Mouse (Mus musculus) heart, embryonic 10.5 days (tissue): ENCODE data around the gene 1700021F07Rik. TPM values are rescaled to one million over a fixed set of nuclear protein-coding genes. Genes with fewer than 3 reads are reported as not detected.

ENCODE experiments used
- DNase-seq: peaks from one replicate; pipeline ENCODE4 v3.0.0-alpha.2; 2017; ENCODE audit warnings: low spot score
- H3K27ac ChIP-seq: fragments of 300-500 bp; sonication (generic); 2 replicates; pipeline ENCODE4 v1.5.1; 2016; ENCODE audit warnings: mild to moderate bottlenecking
- H3K27me3 ChIP-seq: fragments of 300-500 bp; sonication (generic); 2 replicates; pipeline ENCODE4 v1.6.1; 2016; ENCODE audit warnings: mild to moderate bottlenecking; ENCODE audit not compliant: poor library complexity, insufficient read depth, severe bottlenecking
- H3K36me3 ChIP-seq: fragments of 300-500 bp; sonication (generic); 2 replicates; pipeline ENCODE4 v1.6.1; 2016; ENCODE audit warnings: mild to moderate bottlenecking, moderate library complexity
- H3K4me1 ChIP-seq: fragments of 300-500 bp; sonication (generic); 2 replicates; pipeline ENCODE4 v1.6.1; 2016; ENCODE audit warnings: mild to moderate bottlenecking
- H3K4me3 ChIP-seq: fragments of 300-500 bp; sonication (generic); 2 replicates; pipeline ENCODE4 v1.5.1; 2016; ENCODE audit warnings: mild to moderate bottlenecking, moderate library complexity
- H3K9me3 ChIP-seq: fragments of 300-500 bp; sonication (generic); 2 replicates; pipeline ENCODE4 v1.6.1; 2016; ENCODE audit warnings: mild to moderate bottlenecking, moderate library complexity
- WGBS: fragments of 180-500 bp; shearing (Covaris S2); methylation state at CpG from one replicate; pipeline ENCODE4 v1.1.7; 2016; 5-methylcytosine and 5-hydroxymethylcytosine counted together
- polyA plus RNA-seq: library from polyadenylated mRNA; unstranded; fragments of >200 nt; fragmentation: Nextera tagmentation; extraction: Ambion mirVana; gene quantifications from 2 replicates; pipeline ENCODE4 v1.2.1, GENCODE M21; 2016

The 1700021F07Rik gene
- polyA plus RNA-seq, result not detected in 2 replicates

GRCm38 (mm10) chr2:173522376-173522775 lies at the start of gene 1700021F07Rik:
Gene 1700021F07Rik (plus strand): TSS chr2:173522586.
- Histone ChIP-seq H3K4me1 (no peaks in the 10 kb centered on the region), H3K27me3 (peaks cover 9% of the 10 kb centered on the region; the same call in 1 of the 2 replicates), H3K4me3 (no peak within 1 kb of the TSS), H3K9me3 (no peaks in the 10 kb centered on the region), H3K27ac (no peak within 1 kb of the TSS), H3K36me3 (no peaks in the 10 kb centered on the region)
- WGBS, result 87% methylated on average over 18 of the region's 18 CpGs
- DNase-seq, result no peak

- no peak for DNase-seq
Observed at GRCm38 (mm10) chr2:173473233-173473632, 49.2 kb upstream of the 1700021F07Rik start.

DNA sequence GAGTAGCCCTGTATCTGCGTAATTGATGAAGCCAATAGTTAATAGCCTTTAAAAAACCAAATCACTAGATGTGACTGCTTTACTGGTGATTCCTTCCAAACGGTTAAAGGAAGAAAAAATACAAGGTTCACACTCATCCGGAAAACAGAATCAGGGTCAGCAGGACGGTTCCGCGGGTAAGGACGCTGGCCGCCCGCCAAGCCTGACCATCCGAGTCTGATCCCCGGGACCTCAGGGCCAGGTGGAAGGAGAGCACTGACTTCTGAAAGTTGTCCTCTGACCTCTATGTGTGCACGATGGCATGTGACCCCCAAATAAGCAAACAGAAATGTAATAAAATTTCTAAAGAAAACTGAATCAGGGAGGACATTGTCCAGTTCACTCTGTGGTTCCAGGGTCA lies 43.3 kb upstream of the 1700021F07Rik start:
- Histone ChIP-seq H3K27ac (no peak overlapping the region), H3K27me3 (no peaks in the 10 kb centered on the region), H3K9me3 (no peaks in the 10 kb centered on the region), H3K36me3 (no peaks in the 10 kb centered on the region), H3K4me3 (no peak overlapping the region), H3K4me1 (no peaks in the 10 kb centered on the region)
- DNase-seq, result no peak
- WGBS, result 91% methylated on average over 12 of the region's 12 CpGs

More at GRCm38 (mm10) chr2:173473233-173473632, 49.2 kb upstream of the 1700021F07Rik start:
- no peak overlapping the region for H3K27ac ChIP-seq
- H3K9me3 ChIP-seq, result no peaks in the 10 kb centered on the region
- H3K36me3 ChIP-seq, result no peaks in the 10 kb centered on the region
- no peak overlapping the region for H3K4me3 ChIP-seq
- H3K4me1 ChIP-seq, result no peaks in the 10 kb centered on the region
- 73% methylated on average over 11 of the region's 11 CpGs for WGBS
- no peaks in the 10 kb centered on the region for H3K27me3 ChIP-seq

GRCm38 (mm10) chr2:173484486-173484885 lies 37.9 kb upstream of the 1700021F07Rik start:
- H3K9me3 ChIP-seq, result no peaks in the 10 kb centered on the region
- no peak for DNase-seq
- H3K27me3 ChIP-seq, result no peaks in the 10 kb centered on the region
- no peaks in the 10 kb centered on the region for H3K36me3 ChIP-seq
- H3K27ac ChIP-seq, result no peak overlapping the region
- H3K4me1 ChIP-seq, result no peaks in the 10 kb centered on the region
- 80% methylated on average over 4 of the region's 4 CpGs for WGBS
- H3K4me3 ChIP-seq, result no peak overlapping the region

GRCm38 (mm10) chr2:173499612-173500011 lies 22.8 kb upstream of the 1700021F07Rik start:
- H3K4me3 ChIP-seq, result no peak overlapping the region
- H3K27ac ChIP-seq, result no peak overlapping the region
- no peaks in the 10 kb centered on the region for H3K4me1 ChIP-seq
- 94% methylated on average over 2 of the region's 2 CpGs for WGBS
- H3K9me3 ChIP-seq, result no peaks in the 10 kb centered on the region
- no peaks in the 10 kb centered on the region for H3K27me3 ChIP-seq
- DNase-seq, result no peak
- no peaks in the 10 kb centered on the region for H3K36me3 ChIP-seq

- Histone ChIP-seq H3K36me3 (no peaks in the 10 kb centered on the region), H3K9me3 (peaks cover 11% of the 10 kb centered on the region), H3K4me1 (peaks cover 12% of the 10 kb centered on the region), H3K27me3 (no peaks in the 10 kb centered on the region), H3K27ac (no peak overlapping the region), H3K4me3 (no peak overlapping the region)
- WGBS, result 85% methylated on average over 6 of the region's 6 CpGs
- DNase-seq, result no peak
Observed at GRCm38 (mm10) chr2:173513977-173514376, 8.4 kb upstream of the 1700021F07Rik start.

GRCm38 (mm10) chr2:173515186-173515585 lies 7.2 kb upstream of the 1700021F07Rik start:
- H3K36me3 ChIP-seq, result no peaks in the 10 kb centered on the region
- no peak overlapping the region for H3K27ac ChIP-seq
- H3K4me3 ChIP-seq, result no peak overlapping the region
- WGBS, result 32% methylated on average over 6 of the region's 6 CpGs
- peaks cover 12% of the 10 kb centered on the region for H3K4me1 ChIP-seq
- peaks cover 9% of the 10 kb centered on the region for H3K9me3 ChIP-seq
- DNase-seq, result no peak
- H3K27me3 ChIP-seq, result no peaks in the 10 kb centered on the region

DNA sequence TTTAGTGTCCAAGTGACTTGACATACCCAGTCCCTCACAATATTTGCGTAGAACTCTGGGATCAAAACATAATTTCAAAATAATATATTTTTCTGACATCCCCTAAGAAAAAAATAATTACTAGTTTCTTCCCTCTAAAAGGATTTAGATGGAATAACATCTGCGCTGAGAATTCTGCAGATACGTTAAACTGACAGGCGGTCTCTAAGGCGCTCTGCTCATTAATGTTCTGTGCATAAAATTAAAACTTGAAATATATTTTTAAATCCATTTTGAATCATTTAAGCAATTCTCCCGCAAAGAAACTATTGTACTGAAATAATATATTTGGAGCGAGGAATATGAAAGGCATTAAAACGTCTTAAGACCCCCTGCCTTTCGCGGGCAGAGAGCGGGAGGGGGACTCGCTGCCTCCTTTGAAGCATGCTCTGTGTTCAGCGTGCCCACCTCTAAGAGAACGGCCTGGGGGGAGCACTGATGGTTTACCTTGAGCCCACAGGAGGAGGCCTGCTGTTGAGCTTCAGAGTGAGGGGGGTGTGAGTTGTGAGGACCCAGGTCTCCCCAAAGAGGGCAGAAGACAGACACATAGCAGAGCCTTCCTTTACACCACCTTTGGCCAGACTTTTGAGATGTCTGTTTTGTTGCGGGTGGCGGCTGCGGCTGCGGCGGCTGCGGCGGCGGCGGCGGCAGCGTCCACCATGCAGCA lies 6.1 kb upstream of the 1700021F07Rik start:
- Histone ChIP-seq H3K9me3 (no peaks in the 10 kb centered on the region), H3K36me3 (no peaks in the 10 kb centered on the region), H3K4me1 (peaks cover 12% of the 10 kb centered on the region), H3K27ac (no peak overlapping the region), H3K4me3 (no peak overlapping the region), H3K27me3 (peaks cover 6% of the 10 kb centered on the region; the same call in 1 of the 2 replicates)
- 83% methylated on average over 25 of the region's 25 CpGs for WGBS
- DNase-seq, result no peak

DNA sequence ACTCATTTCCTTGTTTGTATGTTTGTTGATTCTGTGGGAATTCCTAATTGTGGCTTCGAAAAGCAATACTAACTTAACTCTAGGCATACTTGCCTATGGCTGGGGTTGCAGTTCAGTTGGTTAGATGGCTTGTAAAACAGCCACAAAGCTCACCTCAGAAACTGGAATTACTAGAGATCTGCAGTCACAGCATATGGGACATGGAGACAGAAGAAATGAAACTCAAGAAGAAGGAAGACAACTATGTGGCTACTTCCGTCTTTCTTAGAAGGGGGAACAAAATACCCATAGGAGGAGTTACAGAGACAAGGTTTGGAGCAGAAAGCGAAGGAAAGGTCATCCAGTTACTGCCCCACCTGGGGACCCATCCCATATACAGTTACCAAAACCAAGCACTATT lies 6.1 kb downstream of the 1700021F07Rik start:
- Histone ChIP-seq H3K4me3 (no peak overlapping the region), H3K27me3 (peaks cover 30% of the 10 kb centered on the region), H3K9me3 (no peaks in the 10 kb centered on the region), H3K27ac (no peak overlapping the region), H3K4me1 (no peaks in the 10 kb centered on the region), H3K36me3 (no peaks in the 10 kb centered on the region)
- WGBS, result 77% methylated on average over 3 of the region's 3 CpGs
- DNase-seq, result no peak

DNA sequence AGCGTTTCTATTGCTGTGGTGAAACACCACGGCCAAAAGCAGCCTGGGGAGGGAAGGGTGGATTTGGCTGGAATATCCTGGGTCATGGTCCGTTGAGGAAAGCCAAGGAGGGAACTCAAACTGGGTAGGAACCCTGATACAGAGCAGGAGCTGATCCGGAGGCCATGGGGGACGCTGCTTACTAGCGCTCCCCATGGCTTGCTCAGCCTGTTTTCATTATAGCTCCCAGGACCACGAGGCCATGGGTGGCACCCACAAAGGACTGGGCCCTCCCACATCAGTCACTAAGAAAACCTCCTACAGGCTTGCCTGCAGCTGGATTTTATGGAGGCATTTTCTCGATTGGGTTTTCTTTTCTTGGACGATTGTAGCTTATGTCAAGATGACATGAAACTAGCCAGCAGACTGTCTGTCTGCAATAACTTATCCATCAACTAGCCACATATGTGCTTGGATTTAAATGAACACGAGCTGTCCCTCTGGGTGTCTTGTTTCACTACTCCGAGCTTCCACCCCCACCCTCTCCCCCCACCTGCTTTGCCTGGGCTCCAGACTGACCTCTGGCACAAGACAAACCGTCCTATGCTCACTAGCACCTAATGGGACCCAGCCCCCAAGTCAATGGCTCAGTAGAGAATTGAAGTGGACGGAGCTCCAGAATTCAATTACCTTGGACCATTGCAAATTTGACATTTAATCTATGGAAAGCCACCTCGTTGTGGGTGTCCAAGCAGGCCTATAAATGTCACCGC lies 10.5 kb downstream of the 1700021F07Rik start:
- H3K9me3 ChIP-seq, result no peaks in the 10 kb centered on the region
- no peak for DNase-seq
- H3K4me3 ChIP-seq, result no peak overlapping the region
- no peaks in the 10 kb centered on the region for H3K4me1 ChIP-seq
- H3K27me3 ChIP-seq, result peaks cover 26% of the 10 kb centered on the region
- no peaks in the 10 kb centered on the region for H3K36me3 ChIP-seq
- H3K27ac ChIP-seq, result no peak overlapping the region
- 71% methylated on average over 15 of the region's 15 CpGs for WGBS

DNA sequence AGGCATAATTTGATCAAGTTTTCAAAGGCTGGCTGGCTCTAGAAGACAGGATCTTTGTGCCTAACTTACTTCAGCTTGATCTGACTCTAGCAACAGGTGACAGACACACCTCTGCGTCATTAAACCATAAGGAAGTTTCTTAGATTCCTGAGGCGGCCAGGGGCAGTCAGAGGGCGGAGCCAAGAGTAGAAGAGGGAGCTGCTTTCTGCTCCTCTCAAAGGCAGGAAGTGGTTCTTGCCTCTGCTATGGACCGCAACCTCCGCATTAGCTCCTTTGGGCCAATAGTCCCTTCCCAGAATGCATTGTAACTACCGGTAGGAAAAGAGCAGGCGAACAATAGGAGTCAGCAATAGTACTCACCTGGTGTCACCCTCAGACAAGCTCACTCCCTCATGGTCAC lies 12.2 kb downstream of the 1700021F07Rik start:
- WGBS, result 67% methylated on average over 7 of the region's 7 CpGs

GRCm38 (mm10) chr2:173535390-173535789 lies 13.0 kb downstream of the 1700021F07Rik start:
- 85% methylated on average over 18 of the region's 18 CpGs for WGBS
- no peaks in the 10 kb centered on the region for H3K9me3 ChIP-seq
- peaks cover 8% of the 10 kb centered on the region; the same call in 1 of the 2 replicates for H3K4me1 ChIP-seq
- H3K27me3 ChIP-seq, result peaks cover 15% of the 10 kb centered on the region; the same call in 1 of the 2 replicates
- DNase-seq, result no peak
- no peak overlapping the region for H3K27ac ChIP-seq
- no peaks in the 10 kb centered on the region for H3K36me3 ChIP-seq
- H3K4me3 ChIP-seq, result no peak overlapping the region

More for the DNA sequence above, 12.2 kb downstream of the 1700021F07Rik start:
- Histone ChIP-seq H3K4me3 (no peak overlapping the region), H3K9me3 (no peaks in the 10 kb centered on the region), H3K27me3 (peaks cover 17% of the 10 kb centered on the region; the same call in 1 of the 2 replicates), H3K4me1 (peaks cover 2% of the 10 kb centered on the region; the same call in 1 of the 2 replicates), H3K36me3 (no peaks in the 10 kb centered on the region), H3K27ac (no peak overlapping the region)
- no peak for DNase-seq

DNA sequence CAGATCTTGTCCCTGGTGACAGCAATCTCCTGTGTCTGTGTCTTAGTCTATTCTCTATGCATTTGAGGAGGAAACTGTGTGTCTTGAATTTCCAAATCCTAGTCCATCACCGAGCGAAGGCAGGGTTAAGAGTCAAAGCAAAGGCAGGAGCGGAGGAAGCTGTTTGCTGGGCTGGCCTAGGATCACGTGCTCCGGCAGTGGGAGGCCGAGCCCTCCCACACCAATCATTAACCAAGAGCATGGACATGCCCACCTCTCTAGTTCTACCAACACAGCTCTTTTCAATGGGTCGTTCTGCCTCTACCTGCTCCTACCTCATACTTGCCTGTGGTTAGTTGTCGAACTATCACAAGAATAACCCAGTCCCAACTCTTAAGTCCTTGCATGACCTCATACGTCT lies 13.5 kb downstream of the 1700021F07Rik start:
- peaks cover 18% of the 10 kb centered on the region for H3K27me3 ChIP-seq
- H3K27ac ChIP-seq, result no peak overlapping the region
- H3K4me1 ChIP-seq, result peaks cover 8% of the 10 kb centered on the region
- no peak for DNase-seq
- WGBS, result 84% methylated on average over 9 of the region's 9 CpGs
- no peaks in the 10 kb centered on the region for H3K9me3 ChIP-seq
- H3K4me3 ChIP-seq, result no peak overlapping the region
- H3K36me3 ChIP-seq, result no peaks in the 10 kb centered on the region
